ENCODE assay signal across 19 mouse cellular contexts in genomic region chr13:102065274-102065640, GRCm38 (mm10).
"Had no signal": no experiment of that assay in that cellular context is flagged by ENCODE, and none has a peak within 500 bp of the region (broad histone marks: within the 10 kb centered on the region; RNA-seq: fewer than 3 reads in every experiment).

No protein-coding gene starts in this region.

- ATAC-seq: lung, postnatal 0 days; midbrain, embryonic 13.5 days; midbrain, embryonic 15.5 days had no signal

- H3K4me1 ChIP-seq: lung, embryonic 15.5 days; midbrain, embryonic 13.5 days; midbrain, embryonic 15.5 days; neural tube, embryonic 12.5 days had no signal

- H3K9ac ChIP-seq: liver, embryonic 15.5 days; liver, postnatal 0 days; lung, embryonic 15.5 days; midbrain, embryonic 13.5 days; midbrain, embryonic 15.5 days; neural tube, embryonic 12.5 days had no signal

- H3K27me3 ChIP-seq: liver, embryonic 15.5 days; lung, embryonic 15.5 days; megakaryocyte, embryonic 14.5 days; midbrain, embryonic 13.5 days; midbrain, embryonic 15.5 days; neural tube, embryonic 12.5 days had no signal

- H3K4me2 ChIP-seq: liver, embryonic 15.5 days; lung, embryonic 15.5 days; midbrain, embryonic 11.5 days; midbrain, embryonic 13.5 days; midbrain, embryonic 15.5 days; neural tube, embryonic 12.5 days had no signal

- H3K27ac ChIP-seq: liver, embryonic 15.5 days; lung, embryonic 15.5 days; macrophage; midbrain, embryonic 13.5 days; midbrain, embryonic 15.5 days; neural tube, embryonic 12.5 days had no signal

- DNase-seq: liver, postnatal 0 days; lung, adult 2 months; lung, postnatal 14 days; retina, postnatal 1 day; right cerebral cortex, adult 18-20 months; right cerebral cortex, postnatal 25 days; spleen, adult 18-20 months; thymus, adult 18-20 months; thymus, postnatal 14 days; thymus, postnatal 36 days had no signal

- H3K4me3 ChIP-seq: liver, embryonic 15.5 days; lung, embryonic 15.5 days; megakaryocyte, embryonic 14.5 days; midbrain, embryonic 13.5 days; midbrain, embryonic 15.5 days; neural tube, embryonic 12.5 days had no signal

- H3K9me3 ChIP-seq: liver, embryonic 15.5 days; lung, embryonic 15.5 days; megakaryocyte, embryonic 14.5 days; midbrain, embryonic 13.5 days; midbrain, embryonic 15.5 days; neural tube, embryonic 12.5 days had no signal

- H3K36me3 ChIP-seq: liver, embryonic 15.5 days; lung, embryonic 15.5 days; midbrain, embryonic 13.5 days; midbrain, embryonic 15.5 days; neural tube, embryonic 12.5 days had no signal
